Mouse (Mus musculus) thymus, postnatal 25 days (tissue): Measurements from ENCODE around the gene Sh2d4b.

Experiments
- DNase-seq: peaks from one replicate; pipeline ENCODE4 v3.0.0; 2022

Sh2d4b gene

GRCm38 (mm10) chr14:40893196-40893595 lies at the start of gene Sh2d4b:
Gene Sh2d4b, minus strand, starts transcription at chr14:40893266.
- DNase-seq, result no peak

- DNase-seq, result no peak
These were observed 49.4 kb upstream of the Sh2d4b start for GRCm38 (mm10) chr14:40942429-40942828.

GRCm38 (mm10) chr14:40938380-40938987 lies 45.4 kb upstream of the Sh2d4b start:
- DNase-seq, result no peak

- DNase-seq, result no peak
These were observed 44.0 kb upstream of the Sh2d4b start for GRCm38 (mm10) chr14:40937052-40937451.

GRCm38 (mm10) chr14:40935481-40935880 lies 42.4 kb upstream of the Sh2d4b start:
- DNase-seq, result no peak

- no peak for DNase-seq
These were observed 42.0 kb upstream of the Sh2d4b start for GRCm38 (mm10) chr14:40935054-40935453.

GRCm38 (mm10) chr14:40933328-40933727 lies 40.3 kb upstream of the Sh2d4b start:
- DNase-seq, result no peak

- no peak for DNase-seq
These were observed 39.2 kb upstream of the Sh2d4b start for GRCm38 (mm10) chr14:40932225-40932624.

- no peak for DNase-seq
These were observed 38.2 kb upstream of the Sh2d4b start for GRCm38 (mm10) chr14:40931115-40931829.

GRCm38 (mm10) chr14:40929943-40930342 lies 36.9 kb upstream of the Sh2d4b start:
- no peak for DNase-seq

- no peak for DNase-seq
These were observed 35.8 kb upstream of the Sh2d4b start for GRCm38 (mm10) chr14:40928897-40929296.

GRCm38 (mm10) chr14:40927041-40927440 lies 34.0 kb upstream of the Sh2d4b start:
- peak; percentile 36 for DNase-seq

GRCm38 (mm10) chr14:40924378-40925113 lies 31.5 kb upstream of the Sh2d4b start:
- peak; percentile 31 for DNase-seq

- no peak for DNase-seq
These were observed 28.2 kb upstream of the Sh2d4b start for GRCm38 (mm10) chr14:40921241-40921640.

GRCm38 (mm10) chr14:40919521-40919920 lies 26.5 kb upstream of the Sh2d4b start:
- no peak for DNase-seq

GRCm38 (mm10) chr14:40918477-40918876 lies 25.4 kb upstream of the Sh2d4b start:
- no peak for DNase-seq

GRCm38 (mm10) chr14:40917632-40918031 lies 24.6 kb upstream of the Sh2d4b start:
- DNase-seq, result peak; percentile 91

GRCm38 (mm10) chr14:40916667-40917066 lies 23.6 kb upstream of the Sh2d4b start:
- DNase-seq, result no peak

- DNase-seq, result no peak
These were observed 22.8 kb upstream of the Sh2d4b start for GRCm38 (mm10) chr14:40915838-40916237.

GRCm38 (mm10) chr14:40914701-40915100 lies 21.6 kb upstream of the Sh2d4b start:
- no peak for DNase-seq

- DNase-seq, result no peak
These were observed 20.6 kb upstream of the Sh2d4b start for GRCm38 (mm10) chr14:40913709-40914108.

GRCm38 (mm10) chr14:40911529-40911928 lies 18.5 kb upstream of the Sh2d4b start:
- no peak for DNase-seq

- no peak for DNase-seq
These were observed 15.7 kb upstream of the Sh2d4b start for GRCm38 (mm10) chr14:40908763-40909162.

GRCm38 (mm10) chr14:40906770-40907169 lies 13.7 kb upstream of the Sh2d4b start:
- DNase-seq, result no peak
